Mouse (Mus musculus): Measurements from ENCODE around the gene Rbpj.
"Not testable (repeated sequence)": the region's sequence is repeated elsewhere in the genome, so short reads cannot be mapped to it uniquely, and the experiment has no call there.

Gene Rbpj

GRCm38 (mm10) chr5:53673493-53674150 lies 207.7 kb downstream of the Rbpj start:
- not testable (repeated sequence) for DNase-seq (ENCODE audit: low spot score)

GRCm38 (mm10) chr5:53676671-53677070 lies 210.7 kb downstream of the Rbpj start:
- DNase-seq (ENCODE audit: low spot score), result no peak

GRCm38 (mm10) chr5:53678036-53678767 lies 212.2 kb downstream of the Rbpj start:
- no peak for DNase-seq (ENCODE audit: low spot score)

GRCm38 (mm10) chr5:53679651-53680050 lies 213.7 kb downstream of the Rbpj start:
- DNase-seq (ENCODE audit: low spot score), result no peak

- no peak for DNase-seq (ENCODE audit: low spot score)
These were observed 218.0 kb downstream of the Rbpj start for GRCm38 (mm10) chr5:53683916-53684315.

- DNase-seq (ENCODE audit: low spot score), result no peak
These were observed 218.5 kb downstream of the Rbpj start for GRCm38 (mm10) chr5:53684417-53684816.

GRCm38 (mm10) chr5:53685623-53686022 lies 219.7 kb downstream of the Rbpj start:
- no peak for DNase-seq (ENCODE audit: low spot score)

GRCm38 (mm10) chr5:53686379-53686778 lies 220.4 kb downstream of the Rbpj start:
- DNase-seq (ENCODE audit: low spot score), result no peak

GRCm38 (mm10) chr5:53688326-53688725 lies 222.4 kb downstream of the Rbpj start:
- no peak for DNase-seq (ENCODE audit: low spot score)

- no peak for DNase-seq (ENCODE audit: low spot score)
These were observed 225.6 kb downstream of the Rbpj start for GRCm38 (mm10) chr5:53691577-53691976.

GRCm38 (mm10) chr5:53692100-53692499 lies 226.1 kb downstream of the Rbpj start:
- no peak for DNase-seq (ENCODE audit: low spot score)

GRCm38 (mm10) chr5:53692662-53693061 lies 226.7 kb downstream of the Rbpj start:
- no peak for DNase-seq (ENCODE audit: low spot score)

GRCm38 (mm10) chr5:53696701-53697100 lies 230.7 kb downstream of the Rbpj start:
- no peak for DNase-seq (ENCODE audit: low spot score)

- no peak for DNase-seq (ENCODE audit: low spot score)
These were observed 231.8 kb downstream of the Rbpj start for GRCm38 (mm10) chr5:53697794-53698193.

GRCm38 (mm10) chr5:53702686-53703085 lies 236.7 kb downstream of the Rbpj start:
- DNase-seq (ENCODE audit: low spot score), result no peak

Measured in adipocyte (in vitro differentiated cells).